In genomic region chr14:28155706-28156105, GRCm38 (mm10) we compare ENCODE assay signal across 14 mouse cellular contexts.
A peak's percentile ranks its signal among the peaks of the same experiment; 100 is the strongest.
DNase-seq lines count a peak whose midpoint lies in the region; ATAC-seq lines count a peak whose summit lies in the region.
"Had no signal": no experiment of that assay in that cellular context is flagged by ENCODE, and none has a peak within 500 bp of the region (broad histone marks: within the 10 kb centered on the region; RNA-seq: fewer than 3 reads in every experiment).

No protein-coding gene starts in this region.

- no peak overlapping the region for H3K27ac ChIP-seq in forebrain, embryonic 14.5 days (ENCODE audit: low read depth, low read length)
- no peak overlapping the region for H3K27ac ChIP-seq in forebrain, embryonic 13.5 days
- no peak overlapping the region for H3K27ac ChIP-seq in hindbrain, embryonic 11.5 days (ENCODE audit: low read depth, low read length)
- H3K27ac ChIP-seq: gastrocnemius, adult 2 months; hindbrain, embryonic 12.5 days had no signal

- no peak overlapping the region for H3K9ac ChIP-seq in forebrain, embryonic 14.5 days (ENCODE audit: low read length)
- H3K9ac ChIP-seq in forebrain, embryonic 13.5 days = no peak overlapping the region
- no peak overlapping the region for H3K9ac ChIP-seq in hindbrain, embryonic 11.5 days (ENCODE audit: low read depth, low read length)
- H3K9ac ChIP-seq: hindbrain, embryonic 12.5 days; lung, embryonic 14.5 days had no signal

- H3K27me3 ChIP-seq in forebrain, embryonic 14.5 days (replicated peaks; ENCODE audit: control insufficient read depth, insufficient read depth, low read length) = no peaks in the 10 kb centered on the region
- no peaks in the 10 kb centered on the region for H3K27me3 ChIP-seq in forebrain, embryonic 13.5 days
- H3K27me3 ChIP-seq in hindbrain, embryonic 11.5 days (ENCODE audit: control insufficient read depth, insufficient read depth, low read length) = no peaks in the 10 kb centered on the region
- H3K27me3 ChIP-seq: hindbrain, embryonic 12.5 days; Patski had no signal

- DNase-seq in forebrain, embryonic 14.5 days (ENCODE audit: low spot score) = peak; percentile 81
- peak; percentile 64 for DNase-seq in left cerebral cortex, postnatal 4 days
- DNase-seq in left cerebral cortex, postnatal 36 days (ENCODE audit: low spot score in 2 of 2) = no peak
- peak; percentile 50 for DNase-seq in adrenal gland, postnatal 10 days
- peak; percentile 31 to 37 for DNase-seq in heart, postnatal 10 days
- DNase-seq in gastrocnemius, postnatal 36 days = no peak
- DNase-seq in hindbrain, embryonic 11.5 days (ENCODE audit: low spot score) = no peak
- DNase-seq: gastrocnemius, adult 2 months; kidney, postnatal 10 days; lung, embryonic 14.5 days had no signal

- H3K4me2 ChIP-seq in forebrain, embryonic 14.5 days (ENCODE audit: low read length) = no peak overlapping the region
- no peak overlapping the region for H3K4me2 ChIP-seq in forebrain, embryonic 13.5 days
- no peak overlapping the region for H3K4me2 ChIP-seq in hindbrain, embryonic 11.5 days (replicated peaks; ENCODE audit: low read depth, low read length)
- H3K4me2 ChIP-seq: hindbrain, embryonic 12.5 days; lung, embryonic 14.5 days had no signal

- no peaks in the 10 kb centered on the region for H3K9me3 ChIP-seq in forebrain, embryonic 14.5 days (replicated peaks; ENCODE audit: control insufficient read depth, low read length)
- H3K9me3 ChIP-seq in forebrain, embryonic 13.5 days (replicated peaks) = no peaks in the 10 kb centered on the region
- no peaks in the 10 kb centered on the region for H3K9me3 ChIP-seq in hindbrain, embryonic 11.5 days (ENCODE audit: control insufficient read depth, low read length)
- H3K9me3 ChIP-seq: hindbrain, embryonic 12.5 days had no signal

- no peak overlapping the region for H3K4me3 ChIP-seq in forebrain, embryonic 14.5 days (ENCODE audit: low read depth, low read length)
- H3K4me3 ChIP-seq in forebrain, embryonic 13.5 days = no peak overlapping the region
- H3K4me3 ChIP-seq in hindbrain, embryonic 11.5 days (ENCODE audit: low read depth, low read length) = no peak overlapping the region
- H3K4me3 ChIP-seq: gastrocnemius, adult 2 months; hindbrain, embryonic 12.5 days had no signal

- 54% methylated on average over 4 of the region's 4 CpGs for WGBS in forebrain, embryonic 14.5 days
- WGBS in forebrain, embryonic 13.5 days = 67% methylated on average over 4 of the region's 4 CpGs
- WGBS in hindbrain, embryonic 11.5 days = 92% methylated on average over 4 of the region's 4 CpGs

- no peaks in the 10 kb centered on the region for H3K4me1 ChIP-seq in forebrain, embryonic 14.5 days (ENCODE audit: control insufficient read depth, insufficient read depth, low read length)
- H3K4me1 ChIP-seq in forebrain, embryonic 13.5 days = peaks cover 7% of the 10 kb centered on the region; the same call in 1 of the 2 replicates
- H3K4me1 ChIP-seq in hindbrain, embryonic 11.5 days (replicated peaks; ENCODE audit: control insufficient read depth, insufficient read depth, low read length) = no peaks in the 10 kb centered on the region
- H3K4me1 ChIP-seq: hindbrain, embryonic 12.5 days had no signal

- H3K36me3 ChIP-seq in forebrain, embryonic 14.5 days (ENCODE audit: control insufficient read depth, insufficient read depth, low read length) = no peaks in the 10 kb centered on the region
- no peaks in the 10 kb centered on the region for H3K36me3 ChIP-seq in forebrain, embryonic 13.5 days (ENCODE audit: poor library complexity, severe bottlenecking)
- H3K36me3 ChIP-seq in hindbrain, embryonic 11.5 days (ENCODE audit: control insufficient read depth, insufficient read depth, low read length) = no peaks in the 10 kb centered on the region
- H3K36me3 ChIP-seq: hindbrain, embryonic 12.5 days had no signal

- 0 out of 2 replicates have a peak, but pooled peaks have one; percentile 29 for ATAC-seq in forebrain, embryonic 14.5 days
- no peak; the same call in 1 of the 2 replicates for ATAC-seq in forebrain, embryonic 13.5 days
- no peak for ATAC-seq in hindbrain, embryonic 11.5 days (ENCODE audit: low FRiP score)
- ATAC-seq: midbrain, embryonic 16.5 days; Patski had no signal

- intact Hi-C loops in left cerebral cortex, postnatal 4 days (cut with DNase I) = no loop called here
- intact Hi-C loops in left cerebral cortex, postnatal 36 days (cut with DNase I) = no loop called here
- intact Hi-C loops in heart, postnatal 10 days (cut with DNase I) = no loop called here
- intact Hi-C loops in gastrocnemius, postnatal 36 days (cut with DNase I) = no loop called here

Comparison
In these comparisons a context has a peak if more than half of its experiments do, and no peak if none do; other contexts are left out.
1. DNase-seq: peak in forebrain, embryonic 14.5 days (single experiment), left cerebral cortex, postnatal 4 days (single experiment), adrenal gland, postnatal 10 days (single experiment) and heart, postnatal 10 days (2 of 2); none in left cerebral cortex, postnatal 36 days (0 of 2), gastrocnemius, postnatal 36 days (0 of 2) and hindbrain, embryonic 11.5 days (single experiment).